Mouse (Mus musculus): ENCODE measurements around the gene Rnls. TPM values are rescaled to one million over a fixed set of nuclear protein-coding genes. Genes with fewer than 3 reads are reported as not detected.
A peak's percentile ranks its signal among the peaks of the same experiment; 100 is the strongest.

The Rnls gene
- polyA plus RNA-seq, 1 experiment from 2014 or later = 9.1 TPM

GRCm38 (mm10) chr19:33114631-33115295 is 277.3 kb downstream of the Rnls start:
- H3K9me3 ChIP-seq (replicated peaks) = no peaks in the 10 kb centered on the region
- peaks cover 7% of the 10 kb centered on the region for H3K4me1 ChIP-seq
- 62% methylated on average over 8 of the region's 8 CpGs for WGBS
- no peak overlapping the region for H3K4me2 ChIP-seq (replicated peaks)
- no peaks in the 10 kb centered on the region for H3K27me3 ChIP-seq
- H3K27ac ChIP-seq = no peak overlapping the region
- no peaks in the 10 kb centered on the region for H3K36me3 ChIP-seq
- no peak overlapping the region for H3K4me3 ChIP-seq
- ATAC-seq (ENCODE audit: low FRiP score) = no peak
- H3K9ac ChIP-seq = no peak overlapping the region

- Histone ChIP-seq H3K36me3 (no peaks in the 10 kb centered on the region), H3K27me3 (no peaks in the 10 kb centered on the region), H3K9me3 (replicated peaks) (no peaks in the 10 kb centered on the region), H3K27ac (no peak overlapping the region), H3K4me2 (replicated peaks) (no peak overlapping the region), H3K9ac (no peak overlapping the region), H3K4me1 (peaks cover 8% of the 10 kb centered on the region), H3K4me3 (no peak overlapping the region)
- 82% methylated on average over 7 of the region's 7 CpGs for WGBS
- ATAC-seq (ENCODE audit: low FRiP score) = no peak
Observed at GRCm38 (mm10) chr19:33113746-33114145, 278.3 kb downstream of the Rnls start.

- no peak overlapping the region for H3K27ac ChIP-seq
- no peak for ATAC-seq (ENCODE audit: low FRiP score)
- H3K27me3 ChIP-seq = no peaks in the 10 kb centered on the region
- H3K9me3 ChIP-seq (replicated peaks) = no peaks in the 10 kb centered on the region
- 84% methylated on average over 9 of the region's 9 CpGs for WGBS
- no peak overlapping the region for H3K9ac ChIP-seq
- no peak overlapping the region for H3K4me2 ChIP-seq (replicated peaks)
- peaks cover 8% of the 10 kb centered on the region for H3K4me1 ChIP-seq
- H3K4me3 ChIP-seq = no peak overlapping the region
- H3K36me3 ChIP-seq = no peaks in the 10 kb centered on the region
Observed at GRCm38 (mm10) chr19:33110404-33110803, 281.7 kb downstream of the Rnls start.

DNA sequence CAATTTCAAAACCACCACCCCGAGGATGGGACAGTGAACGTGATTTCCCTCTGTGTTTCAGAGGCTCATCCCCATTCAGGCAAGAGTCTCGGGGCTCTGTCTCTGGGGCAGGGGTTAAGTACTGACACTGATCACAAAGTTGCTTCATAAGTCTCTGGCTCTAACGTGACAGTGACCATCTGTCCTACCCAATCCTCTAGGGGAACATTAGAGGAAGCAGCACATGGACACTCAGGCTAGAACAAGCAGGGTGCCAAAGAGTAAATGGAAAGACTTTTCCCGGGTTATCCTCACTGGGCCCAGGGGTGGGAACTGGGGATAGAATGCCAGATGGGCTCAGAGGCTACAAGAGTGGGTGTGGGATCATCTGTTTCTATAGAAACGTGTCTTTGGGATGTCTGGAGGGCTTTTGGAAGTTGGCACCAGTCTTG is 282.1 kb downstream of the Rnls start:
- 52% methylated on average over 6 of the region's 6 CpGs for WGBS
- H3K4me2 ChIP-seq (replicated peaks) = no peak overlapping the region
- H3K4me3 ChIP-seq = no peak overlapping the region
- H3K9ac ChIP-seq = no peak overlapping the region
- H3K27ac ChIP-seq = no peak overlapping the region
- H3K9me3 ChIP-seq (replicated peaks) = no peaks in the 10 kb centered on the region
- no peaks in the 10 kb centered on the region for H3K27me3 ChIP-seq
- peaks cover 8% of the 10 kb centered on the region for H3K4me1 ChIP-seq
- H3K36me3 ChIP-seq = no peaks in the 10 kb centered on the region
- peak; percentile 43; the same call in 1 of the 2 replicates for ATAC-seq (ENCODE audit: low FRiP score)

DNA sequence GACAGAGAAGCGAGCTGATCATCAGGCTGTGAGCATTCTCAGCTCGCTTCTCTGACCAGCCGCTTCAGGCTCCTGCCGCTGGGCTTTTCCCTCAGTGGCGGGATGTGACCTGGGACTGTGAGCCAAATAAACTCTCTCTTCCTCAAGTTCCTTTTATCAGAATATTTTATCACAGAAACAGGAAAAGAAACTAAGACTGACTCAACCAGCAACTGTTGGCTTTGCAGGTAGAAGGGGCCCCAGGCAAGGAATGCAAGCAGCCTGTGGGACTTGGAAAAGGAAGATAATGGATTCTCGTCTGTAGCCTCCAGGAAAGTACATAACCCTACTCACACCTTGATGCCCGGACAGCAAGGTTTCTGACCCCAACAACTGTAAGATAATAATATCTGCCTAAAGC is 283.0 kb downstream of the Rnls start:
- H3K9ac ChIP-seq = no peak overlapping the region
- H3K27me3 ChIP-seq = no peaks in the 10 kb centered on the region
- ATAC-seq (ENCODE audit: low FRiP score) = no peak
- peaks cover 8% of the 10 kb centered on the region for H3K4me1 ChIP-seq
- H3K4me3 ChIP-seq = no peak overlapping the region
- H3K4me2 ChIP-seq (replicated peaks) = no peak overlapping the region
- 82% methylated on average over 7 of the region's 7 CpGs for WGBS
- no peaks in the 10 kb centered on the region for H3K9me3 ChIP-seq (replicated peaks)
- no peaks in the 10 kb centered on the region for H3K36me3 ChIP-seq
- H3K27ac ChIP-seq = no peak overlapping the region

GRCm38 (mm10) chr19:33103851-33104250 is 288.2 kb downstream of the Rnls start:
- Histone ChIP-seq H3K27me3 (no peaks in the 10 kb centered on the region), H3K4me2 (replicated peaks) (no peak overlapping the region), H3K4me3 (no peak overlapping the region), H3K27ac (no peak overlapping the region), H3K4me1 (peaks cover 14% of the 10 kb centered on the region), H3K9me3 (replicated peaks) (no peaks in the 10 kb centered on the region), H3K36me3 (no peaks in the 10 kb centered on the region), H3K9ac (no peak overlapping the region)
- 95% methylated on average over 6 of the region's 6 CpGs for WGBS
- ATAC-seq (ENCODE audit: low FRiP score) = no peak

DNA sequence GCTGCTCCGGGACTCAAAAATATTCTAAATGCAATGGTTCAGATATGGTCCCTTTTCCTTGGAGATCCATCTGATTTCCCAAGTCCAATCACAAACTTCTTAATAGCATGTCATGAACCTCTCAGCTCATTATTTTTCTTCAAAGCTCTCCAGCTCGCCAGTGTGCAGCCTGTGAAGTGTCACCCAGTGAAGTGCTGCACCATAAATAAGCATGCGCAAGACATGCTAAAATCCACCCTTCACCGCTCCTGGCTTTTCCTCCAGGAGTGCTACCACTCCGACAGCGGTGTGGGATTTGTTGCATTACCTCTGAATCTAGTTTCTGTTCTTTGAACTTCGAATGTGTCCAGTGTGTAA is 289.3 kb downstream of the Rnls start:
- no peak overlapping the region for H3K9ac ChIP-seq
- peaks cover 14% of the 10 kb centered on the region for H3K4me1 ChIP-seq
- H3K36me3 ChIP-seq = no peaks in the 10 kb centered on the region
- 86% methylated on average over 7 of the region's 7 CpGs for WGBS
- H3K27ac ChIP-seq = no peak overlapping the region
- no peak overlapping the region for H3K4me3 ChIP-seq
- no peak overlapping the region for H3K4me2 ChIP-seq (replicated peaks)
- no peaks in the 10 kb centered on the region for H3K9me3 ChIP-seq (replicated peaks)
- H3K27me3 ChIP-seq = no peaks in the 10 kb centered on the region
- ATAC-seq (ENCODE audit: low FRiP score) = no peak

- Histone ChIP-seq H3K27me3 (no peaks in the 10 kb centered on the region), H3K9ac (no peak overlapping the region), H3K4me3 (no peak overlapping the region), H3K4me2 (replicated peaks) (no peak overlapping the region), H3K36me3 (no peaks in the 10 kb centered on the region), H3K27ac (no peak overlapping the region), H3K9me3 (replicated peaks) (no peaks in the 10 kb centered on the region), H3K4me1 (peaks cover 14% of the 10 kb centered on the region)
- WGBS = 63% methylated on average over 7 of the region's 7 CpGs
- no peak for ATAC-seq (ENCODE audit: low FRiP score)
Observed at GRCm38 (mm10) chr19:33102008-33102782, 289.9 kb downstream of the Rnls start.

- Histone ChIP-seq H3K27ac (no peak overlapping the region), H3K9ac (no peak overlapping the region), H3K4me1 (peaks cover 14% of the 10 kb centered on the region), H3K4me3 (no peak overlapping the region), H3K9me3 (replicated peaks) (no peaks in the 10 kb centered on the region), H3K4me2 (replicated peaks) (0 out of 2 replicates have a peak overlapping the region, but pooled peaks have one; percentile 3), H3K27me3 (no peaks in the 10 kb centered on the region), H3K36me3 (no peaks in the 10 kb centered on the region)
- no peak for ATAC-seq (ENCODE audit: low FRiP score)
- 36% methylated on average over 13 of the region's 13 CpGs for WGBS
Observed at GRCm38 (mm10) chr19:33101093-33102007, 290.7 kb downstream of the Rnls start.

DNA sequence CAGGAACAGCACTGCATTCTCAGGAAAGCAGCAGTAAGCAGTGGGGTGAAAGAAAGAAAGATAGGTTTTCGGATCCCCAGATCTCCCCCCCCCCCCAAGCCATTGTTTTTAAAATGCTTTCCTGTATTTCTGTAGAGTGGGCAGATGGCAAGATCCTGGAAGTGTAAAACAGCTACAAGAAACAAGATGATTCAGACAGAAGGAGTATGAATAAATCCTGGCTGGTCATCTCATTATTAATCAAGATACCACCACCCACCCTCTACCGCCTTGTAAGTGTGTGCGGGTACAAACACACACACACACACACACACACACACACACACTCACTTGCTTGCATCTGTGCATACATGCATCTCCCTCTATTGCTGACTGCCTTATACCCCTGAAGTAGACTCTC is 291.5 kb downstream of the Rnls start:
- no peaks in the 10 kb centered on the region for H3K27me3 ChIP-seq
- no peak overlapping the region for H3K4me3 ChIP-seq
- H3K27ac ChIP-seq = no peak overlapping the region
- H3K9ac ChIP-seq = no peak overlapping the region
- ATAC-seq (ENCODE audit: low FRiP score) = no peak
- H3K4me2 ChIP-seq (replicated peaks) = no peak overlapping the region
- H3K4me1 ChIP-seq = peaks cover 14% of the 10 kb centered on the region
- WGBS = 72% methylated on average over 3 of the region's 3 CpGs
- H3K9me3 ChIP-seq (replicated peaks) = no peaks in the 10 kb centered on the region
- no peaks in the 10 kb centered on the region for H3K36me3 ChIP-seq

DNA sequence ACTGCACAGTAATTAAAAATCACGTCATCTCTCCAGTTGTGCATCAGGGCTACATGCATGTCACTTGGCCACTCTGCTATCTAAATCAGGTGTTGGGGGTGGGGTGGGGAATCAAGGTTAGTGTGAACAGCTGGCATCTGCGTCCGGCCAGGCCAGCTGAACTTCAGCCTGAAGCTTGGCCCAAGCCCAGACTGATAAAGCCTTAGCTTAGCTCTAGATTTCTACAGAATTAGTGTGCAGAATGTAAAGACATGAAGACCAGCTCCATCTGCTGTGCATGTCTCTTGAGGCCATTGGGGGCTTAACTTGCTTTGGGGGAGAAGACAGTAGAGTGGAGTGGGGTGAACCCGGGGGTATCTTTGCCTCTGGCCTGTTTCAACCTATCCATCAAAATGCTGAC is 292.1 kb downstream of the Rnls start:
- no peaks in the 10 kb centered on the region for H3K27me3 ChIP-seq
- peak; percentile 47 for ATAC-seq (ENCODE audit: low FRiP score)
- no peak overlapping the region for H3K27ac ChIP-seq
- H3K9me3 ChIP-seq (replicated peaks) = no peaks in the 10 kb centered on the region
- H3K4me1 ChIP-seq = peaks cover 14% of the 10 kb centered on the region
- H3K4me3 ChIP-seq = no peak overlapping the region
- H3K4me2 ChIP-seq (replicated peaks) = no peak overlapping the region
- no peak overlapping the region for H3K9ac ChIP-seq
- 68% methylated on average over 4 of the region's 4 CpGs for WGBS
- no peaks in the 10 kb centered on the region for H3K36me3 ChIP-seq

DNA sequence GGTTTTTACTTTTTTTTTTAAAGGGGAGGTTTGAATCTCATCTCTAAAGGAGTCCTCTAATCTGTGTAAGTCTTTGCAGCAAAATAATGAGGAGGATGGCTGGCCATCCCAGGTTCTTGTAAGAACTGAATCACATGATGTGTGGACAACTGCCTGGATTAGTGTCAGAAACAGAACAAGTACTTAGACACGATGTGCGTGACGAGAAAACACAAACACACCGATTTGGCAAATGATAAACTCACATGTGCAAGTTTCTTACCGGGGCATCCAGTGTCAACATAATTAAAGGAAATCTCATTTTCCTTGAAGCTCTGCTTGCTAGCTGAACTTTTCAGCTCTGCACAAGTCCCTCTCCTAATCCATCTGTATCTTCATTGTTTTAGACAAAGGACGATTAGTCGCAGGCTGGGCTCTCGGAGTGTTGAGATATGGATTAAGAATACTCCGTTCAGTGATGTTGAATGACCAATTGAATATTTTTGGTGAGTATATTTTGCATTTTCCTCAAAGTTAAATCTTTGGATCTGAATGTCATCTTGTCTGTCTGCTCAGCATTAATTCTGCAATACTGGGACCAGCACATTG is 292.8 kb downstream of the Rnls start:
- no peaks in the 10 kb centered on the region for H3K27me3 ChIP-seq
- H3K9ac ChIP-seq = no peak overlapping the region
- WGBS = 51% methylated on average over 9 of the region's 9 CpGs
- H3K9me3 ChIP-seq (replicated peaks) = no peaks in the 10 kb centered on the region
- H3K4me1 ChIP-seq = peaks cover 14% of the 10 kb centered on the region
- H3K36me3 ChIP-seq = no peaks in the 10 kb centered on the region
- no peak for ATAC-seq (ENCODE audit: low FRiP score)
- no peak overlapping the region for H3K27ac ChIP-seq
- no peak overlapping the region for H3K4me3 ChIP-seq
- H3K4me2 ChIP-seq (replicated peaks) = no peak overlapping the region
